Mouse (Mus musculus): Measurements from ENCODE around the gene Tent2. TPM values are rescaled to one million over a fixed set of nuclear protein-coding genes. Genes with fewer than 3 reads are reported as not detected.

Tent2 gene
- polyA plus RNA-seq (2012; rRNA removed), result 54.7 and 58.5 TPM in 2 replicates

DNA sequence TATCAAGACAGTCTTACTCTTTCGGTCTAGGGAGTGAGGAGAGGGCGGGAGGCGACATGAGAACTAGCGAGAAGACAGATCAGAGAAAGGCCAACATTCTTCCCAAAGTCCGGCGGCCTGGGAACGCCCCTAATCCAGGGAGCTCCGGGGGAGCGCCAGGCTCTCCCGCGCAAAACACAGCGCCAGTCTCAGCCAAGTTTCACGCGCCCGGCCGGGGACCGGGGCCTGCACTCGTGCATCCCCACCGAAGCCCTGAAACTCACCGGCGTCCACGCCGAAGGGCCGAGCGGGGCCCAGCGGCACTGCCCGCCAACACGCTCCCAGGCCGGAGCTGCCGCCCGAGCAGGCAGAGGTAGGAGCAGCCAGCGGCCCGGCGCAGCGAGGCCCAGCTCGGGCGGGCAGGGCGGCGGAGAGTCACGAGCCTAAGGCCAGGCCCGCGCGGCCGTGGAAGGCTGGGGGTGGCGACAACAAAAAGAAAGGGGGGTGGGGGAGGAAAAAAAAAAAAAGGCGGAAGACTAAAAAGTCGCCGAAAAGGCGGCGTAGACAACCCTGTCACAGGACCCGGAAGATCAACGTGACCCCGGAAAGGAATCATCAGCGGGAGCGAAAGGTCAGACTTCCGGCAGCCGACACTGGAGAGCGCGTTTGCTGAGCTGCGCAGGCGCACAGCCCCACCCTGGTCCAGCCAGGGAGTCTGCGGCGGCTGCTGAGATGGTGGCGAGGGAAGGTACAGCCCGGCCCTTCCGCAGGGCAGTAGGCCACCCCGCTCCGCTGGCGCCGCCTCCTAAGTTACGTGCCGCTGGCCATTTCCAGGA, at the start of gene Tent2:
Gene Tent2 (minus strand): TSS at position 555 of the 815 bp plus-strand sequence.

DNA sequence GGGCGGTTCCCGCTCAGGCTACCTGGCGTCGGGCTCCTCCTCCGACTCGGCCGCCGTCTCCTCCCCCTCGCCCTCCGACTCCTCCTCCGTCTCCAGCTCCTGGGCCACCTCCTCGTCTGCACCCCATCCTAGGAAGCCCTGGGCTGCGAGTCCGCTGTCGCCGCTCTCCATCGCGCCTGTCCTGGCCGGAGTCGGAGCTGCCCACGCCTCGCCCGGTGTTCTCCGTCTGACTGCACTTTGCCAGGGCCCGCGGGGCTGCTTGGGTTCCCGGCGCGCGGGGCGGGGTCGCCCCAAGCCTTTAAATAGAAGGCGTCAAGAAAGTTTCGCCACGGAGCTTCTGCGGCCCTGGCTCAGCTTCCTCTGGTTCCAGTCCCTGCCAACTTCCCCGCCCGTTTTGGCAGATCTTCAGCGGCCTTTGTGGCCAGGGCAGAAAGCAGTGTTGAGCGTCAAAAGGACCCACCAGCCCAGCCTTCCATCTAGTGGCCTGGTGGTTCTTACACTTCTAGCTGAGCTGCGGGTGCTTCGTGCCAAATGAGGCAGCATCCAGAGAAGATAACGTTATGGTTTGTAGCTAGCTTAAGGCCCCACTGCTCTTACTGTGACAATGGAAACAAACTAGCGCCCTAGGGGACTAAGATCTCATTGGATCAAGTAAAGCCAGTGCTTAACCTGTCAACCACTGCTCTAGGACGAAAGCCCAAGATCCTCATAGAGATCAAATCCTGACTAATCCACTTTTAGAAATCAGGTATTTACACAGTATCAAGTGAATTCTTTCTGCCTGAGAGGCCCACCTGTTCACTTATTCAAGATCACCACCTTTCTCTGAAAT, 47.6 kb downstream of the Tent2 start, which contains the start of gene Cmya5:
Gene Cmya5 (minus strand): TSS at position 389 of the 832 bp plus-strand sequence.

Other genes starting within 250 kb of the Tent2 start
- gene Cmya5, start 47.7 kb downstream of the Tent2 start, polyA plus RNA-seq (2012; rRNA removed), result 0.23 and 0.33 TPM in 2 replicates
- gene Homer1, start 107.2 kb upstream of the Tent2 start, polyA plus RNA-seq (2012; rRNA removed), result 15.3 and 18.1 TPM in 2 replicates

Measured in central nervous system, embryonic 14 days (tissue).